Mouse (Mus musculus) cortical plate, adult 2 months (tissue): Measurements from ENCODE around the gene Nagpa.

Source experiments
- CTCF ChIP-seq: fragments of 200-500 bp; IDR thresholded peaks from 2 replicates; pipeline ENCODE4 v1.5.1; 2011; ENCODE audit warnings: mild to moderate bottlenecking, control low read depth, low read length; ENCODE audit not compliant: insufficient read depth; ENCODE audit errors: extremely low read depth
- POLR2A ChIP-seq: fragments of 200-500 bp; IDR thresholded peaks from 2 replicates; pipeline ENCODE4 v1.6.1; 2011; ENCODE audit warnings: mild to moderate bottlenecking, low read length, control low read depth; ENCODE audit not compliant: insufficient read depth; ENCODE audit errors: extremely low read depth

GRCm38 (mm10) chr16:5184101-5184500 is 19.7 kb downstream of the Nagpa start:
- TF ChIP-seq CTCF (no peak), POLR2A (no peak)
